Mouse (Mus musculus) left cerebral cortex, postnatal 14 days (tissue): ENCODE results near the gene Dytn. TPM values are rescaled to one million over a fixed set of nuclear protein-coding genes. Genes with fewer than 3 reads are reported as not detected.
A peak's percentile ranks its signal among the peaks of the same experiment; 100 is the strongest.
"Not testable (repeated sequence)": the region's sequence is repeated elsewhere in the genome, so short reads cannot be mapped to it uniquely, and the experiment has no call there.

Experiments used
- DNase-seq, 2 experiments: peaks; one replicate each; pipeline ENCODE4 v3.0.0; 2021 to 2022; ENCODE audit warnings: low spot score in 2 of 2, mixed read lengths in 1 of 2
- intact Hi-C: fragments of 180-260 bp; cut with DNase I; formaldehyde crosslinking; loops from one replicate; pipeline ENCODE4 v1.15.1; 2025
- long read RNA-seq, 2 experiments: library from polyadenylated mRNA; stranded (forward); transcript quantifications; one replicate each; pipeline ENCODE4 v2.0.0; 2021
- total RNA-seq, 2 experiments: library from RNA; stranded (reverse); gene quantifications; 2 replicates each; pipeline ENCODE4 v1.2.3; 2021

Dytn gene
- not detected for total RNA-seq
- long read RNA-seq, experiment 1: 0 reads
- long read RNA-seq, experiment 2: 0 reads

- intact Hi-C loops: no loop called here
Measured at GRCm38 (mm10) chr1:63686827-63687226, at the start of gene Dytn. Gene Dytn, minus strand, starts transcription at chr1:63686927.

GRCm38 (mm10) chr1:63730240-63730771 lies 43.6 kb upstream of the Dytn start, which contains the start of the genes Mdh1b and Fastkd2:
Gene Mdh1b, minus strand, starts transcription at chr1:63730318.
Gene Fastkd2, plus strand, starts transcription at chr1:63730614.
- intact Hi-C loops: no loop called here
- DNase-seq: peak; percentile 95

More at GRCm38 (mm10) chr1:63686827-63687226, at the start of gene Dytn:
- DNase-seq: no peak

GRCm38 (mm10) chr1:63729796-63730195 lies 43.1 kb upstream of the Dytn start:
- intact Hi-C loops: no loop called here
- peak in 1 of 2 experiments; percentile 11 for DNase-seq

GRCm38 (mm10) chr1:63720161-63720560 lies 33.4 kb upstream of the Dytn start:
- intact Hi-C loops: no loop called here

GRCm38 (mm10) chr1:63708876-63709275 lies 22.1 kb upstream of the Dytn start:
- intact Hi-C loops: no loop called here
- no peak for DNase-seq

More at GRCm38 (mm10) chr1:63720161-63720560, 33.4 kb upstream of the Dytn start:
- peak; percentile 15 to 43 for DNase-seq

GRCm38 (mm10) chr1:63705733-63706132 lies 19.0 kb upstream of the Dytn start:
- intact Hi-C loops: no loop called here
- no peak for DNase-seq

- intact Hi-C loops: no loop called here
- DNase-seq: no peak
Measured at GRCm38 (mm10) chr1:63696861-63697260, 10.1 kb upstream of the Dytn start.

- intact Hi-C loops: no loop called here
Measured at GRCm38 (mm10) chr1:63675975-63676374, 10.8 kb downstream of the Dytn start.

GRCm38 (mm10) chr1:63668852-63669160 lies 17.9 kb downstream of the Dytn start:
- intact Hi-C loops: loop anchor here (2.0 kb wide), 1 partner anchor 778 kb away; no protein-coding TSS in a partner anchor
- peak; percentile 26 to 66 for DNase-seq

More at GRCm38 (mm10) chr1:63675975-63676374, 10.8 kb downstream of the Dytn start:
- DNase-seq: no peak

- intact Hi-C loops: loop anchor here (2.0 kb wide), 1 partner anchor 779 kb away; no protein-coding TSS in a partner anchor
- peak in 1 of 2 experiments; percentile 15 for DNase-seq
Measured at GRCm38 (mm10) chr1:63667949-63668851, 18.5 kb downstream of the Dytn start.

GRCm38 (mm10) chr1:63667201-63667948 lies 19.4 kb downstream of the Dytn start:
- intact Hi-C loops: no loop called here

GRCm38 (mm10) chr1:63666089-63666488 lies 20.6 kb downstream of the Dytn start:
- intact Hi-C loops: no loop called here
- DNase-seq: no peak

More at GRCm38 (mm10) chr1:63667201-63667948, 19.4 kb downstream of the Dytn start:
- no peak for DNase-seq

- DNase-seq: peak; percentile 60 to 61
- intact Hi-C loops: loop anchor here (5.0 kb wide), 3 partner anchors 958 to 1353 kb away; partner anchors contain the start of gene Mettl21a
Measured at GRCm38 (mm10) chr1:63659591-63659990, 27.1 kb downstream of the Dytn start.

GRCm38 (mm10) chr1:63658016-63658415 lies 28.7 kb downstream of the Dytn start:
- intact Hi-C loops: loop anchor here (5.0 kb wide), 3 partner anchors 959 to 1354 kb away; partner anchors contain the start of gene Mettl21a
- DNase-seq: peak; percentile 73 to 78

GRCm38 (mm10) chr1:63639921-63640320 lies 46.8 kb downstream of the Dytn start:
- intact Hi-C loops: no loop called here
- DNase-seq: no peak

GRCm38 (mm10) chr1:63630390-63630789 lies 56.3 kb downstream of the Dytn start:
- intact Hi-C loops, DNase-seq: not testable (repeated sequence)

- intact Hi-C loops: no loop called here
- peak; percentile 4 to 10 for DNase-seq
Measured at GRCm38 (mm10) chr1:63628211-63628610, 58.5 kb downstream of the Dytn start.

GRCm38 (mm10) chr1:63615668-63616067 lies 71.1 kb downstream of the Dytn start, which contains the start of gene Gm39653:
Gene Gm39653, plus strand, starts transcription at chr1:63615968.
- no peak for DNase-seq
- intact Hi-C loops: no loop called here

GRCm38 (mm10) chr1:63614594-63614993 lies 72.1 kb downstream of the Dytn start:
- no peak for DNase-seq
- intact Hi-C loops: no loop called here
